ENCODE assay signal across 10 mouse cellular contexts in the genomic region with DNA sequence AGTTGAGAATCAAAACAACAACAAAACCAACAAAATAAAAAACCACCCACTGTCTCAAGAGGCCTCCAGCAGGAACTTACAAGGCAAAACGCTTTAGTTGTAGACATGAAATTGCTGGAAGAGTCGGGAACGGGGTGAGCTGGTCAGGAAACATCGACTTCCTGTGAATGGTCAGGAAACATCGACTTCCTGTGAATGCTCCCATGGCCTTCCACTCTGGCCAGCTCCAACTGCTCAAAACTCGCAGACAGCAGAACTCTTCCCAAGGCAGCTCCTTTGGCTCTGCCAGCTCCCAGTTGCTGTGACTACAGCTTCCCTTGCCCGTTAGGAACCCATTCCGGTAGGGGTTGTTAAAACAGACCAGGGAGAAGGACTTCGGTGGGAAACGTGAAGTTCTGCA.
A peak's percentile ranks its signal among the peaks of the same experiment; 100 is the strongest.
DNase-seq lines count a peak whose midpoint lies in the region; ATAC-seq lines count a peak whose summit lies in the region.
"Had no signal": no experiment of that assay in that cellular context is flagged by ENCODE, and none has a peak within 500 bp of the region (broad histone marks: within the 10 kb centered on the region; RNA-seq: fewer than 3 reads in every experiment).

No protein-coding gene starts in this region.

- WGBS in lung, embryonic 15.5 days, result 60% methylated on average over 10 of the region's 10 CpGs
- WGBS in liver, embryonic 16.5 days (ENCODE audit: insufficient replicate concordance), result 18% methylated on average over 10 of the region's 10 CpGs
- WGBS in hindbrain, embryonic 10.5 days, result 80% methylated on average over 10 of the region's 10 CpGs
- WGBS in hindbrain, embryonic 13.5 days, result 76% methylated on average over 10 of the region's 10 CpGs

- no peaks in the 10 kb centered on the region for H3K9me3 ChIP-seq in lung, embryonic 15.5 days
- no peaks in the 10 kb centered on the region for H3K9me3 ChIP-seq in liver, embryonic 16.5 days (replicated peaks; ENCODE audit: control insufficient read depth, low read length)
- H3K9me3 ChIP-seq in hindbrain, embryonic 10.5 days, result no peaks in the 10 kb centered on the region
- no peaks in the 10 kb centered on the region for H3K9me3 ChIP-seq in hindbrain, embryonic 13.5 days
- H3K9me3 ChIP-seq: forebrain, embryonic 13.5 days had no signal

- intact Hi-C loops in heart, postnatal 14 days (cut with DNase I), result no loop called here

- H3K4me2 ChIP-seq in lung, embryonic 15.5 days, result no peak overlapping the region
- no peak overlapping the region for H3K4me2 ChIP-seq in liver, embryonic 16.5 days (ENCODE audit: low read depth, low read length)
- H3K4me2 ChIP-seq in hindbrain, embryonic 13.5 days, result no peak overlapping the region
- H3K4me2 ChIP-seq: forebrain, embryonic 13.5 days had no signal

- peaks cover 4% of the 10 kb centered on the region; the same call in 1 of the 2 replicates for H3K4me1 ChIP-seq in lung, embryonic 15.5 days
- no peaks in the 10 kb centered on the region for H3K4me1 ChIP-seq in liver, embryonic 16.5 days (ENCODE audit: control insufficient read depth, low read depth, low read length)
- peaks cover 15% of the 10 kb centered on the region for H3K4me1 ChIP-seq in hindbrain, embryonic 10.5 days (replicated peaks)
- no peaks in the 10 kb centered on the region for H3K4me1 ChIP-seq in hindbrain, embryonic 13.5 days (replicated peaks)
- H3K4me1 ChIP-seq: forebrain, embryonic 13.5 days had no signal

- no peaks in the 10 kb centered on the region for H3K27me3 ChIP-seq in lung, embryonic 15.5 days
- H3K27me3 ChIP-seq in liver, embryonic 16.5 days (ENCODE audit: control insufficient read depth, insufficient read depth, low read depth, low read length), result no peaks in the 10 kb centered on the region
- H3K27me3 ChIP-seq in hindbrain, embryonic 10.5 days (ENCODE audit: insufficient read depth, poor library complexity, severe bottlenecking), result no peaks in the 10 kb centered on the region
- H3K27me3 ChIP-seq in hindbrain, embryonic 13.5 days, result no peaks in the 10 kb centered on the region
- H3K27me3 ChIP-seq: forebrain, embryonic 13.5 days had no signal

- H3K4me3 ChIP-seq in lung, embryonic 15.5 days, result no peak overlapping the region
- H3K4me3 ChIP-seq in liver, embryonic 16.5 days (ENCODE audit: low read depth, low read length), result no peak overlapping the region
- H3K4me3 ChIP-seq in hindbrain, embryonic 10.5 days, result no peak overlapping the region
- H3K4me3 ChIP-seq in hindbrain, embryonic 13.5 days, result no peak overlapping the region
- H3K4me3 ChIP-seq: forebrain, embryonic 13.5 days had no signal

- DNase-seq in lung, postnatal 36 days, result no peak
- peak; percentile 35 to 40 for DNase-seq in heart, adult 9 months (ENCODE audit: low spot score in 2 of 2)
- DNase-seq in heart, postnatal 14 days, result peak; percentile 16 to 32
- no peak for DNase-seq in hindbrain, embryonic 10.5 days (ENCODE audit: low spot score)
- DNase-seq: retina, postnatal 1 day had no signal

- H3K36me3 ChIP-seq in lung, embryonic 15.5 days, result no peaks in the 10 kb centered on the region
- H3K36me3 ChIP-seq in liver, embryonic 16.5 days (ENCODE audit: control insufficient read depth, insufficient read depth), result no peaks in the 10 kb centered on the region
- no peaks in the 10 kb centered on the region for H3K36me3 ChIP-seq in hindbrain, embryonic 10.5 days
- no peaks in the 10 kb centered on the region for H3K36me3 ChIP-seq in hindbrain, embryonic 13.5 days

- H3K9ac ChIP-seq in lung, embryonic 15.5 days, result no peak overlapping the region
- no peak overlapping the region for H3K9ac ChIP-seq in liver, embryonic 16.5 days (ENCODE audit: low read depth, low read length)
- H3K9ac ChIP-seq in hindbrain, embryonic 13.5 days, result no peak overlapping the region
- H3K9ac ChIP-seq: forebrain, embryonic 13.5 days had no signal

- 0 out of 2 replicates have a peak, but pooled peaks have one; percentile 46 for ATAC-seq in lung, embryonic 15.5 days (ENCODE audit: borderline replicate concordance, extremely low read depth, low FRiP score, low TSS enrichment)
- ATAC-seq in liver, embryonic 16.5 days (ENCODE audit: low read depth), result peak; percentile 24; the same call in 1 of the 2 replicates
- no peak for ATAC-seq in hindbrain, embryonic 13.5 days (ENCODE audit: low FRiP score)
- ATAC-seq: forebrain, embryonic 13.5 days had no signal

- peak overlapping the region; percentile 63 for H3K27ac ChIP-seq in lung, embryonic 15.5 days
- H3K27ac ChIP-seq in liver, embryonic 16.5 days (ENCODE audit: low read length), result no peak overlapping the region
- no peak overlapping the region for H3K27ac ChIP-seq in hindbrain, embryonic 10.5 days
- H3K27ac ChIP-seq in hindbrain, embryonic 13.5 days, result no peak overlapping the region
- H3K27ac ChIP-seq: forebrain, embryonic 13.5 days; macrophage had no signal

Comparison
In these comparisons a context has a peak if more than half of its experiments do, and no peak if none do; other contexts are left out.
1. DNase-seq: peak in heart, adult 9 months (2 of 2) and heart, postnatal 14 days (2 of 2); none in lung, postnatal 36 days (single experiment) and hindbrain, embryonic 10.5 days (single experiment).